Mouse (Mus musculus) cortical plate, adult 2 months (tissue): ENCODE data around the gene Mreg.

Experiments used
- CTCF ChIP-seq: fragments of 200-500 bp; IDR thresholded peaks from 2 replicates; pipeline ENCODE4 v1.5.1; 2011; ENCODE audit warnings: mild to moderate bottlenecking, control low read depth, low read length; ENCODE audit not compliant: insufficient read depth; ENCODE audit errors: extremely low read depth
- POLR2A ChIP-seq: fragments of 200-500 bp; IDR thresholded peaks from 2 replicates; pipeline ENCODE4 v1.6.1; 2011; ENCODE audit warnings: mild to moderate bottlenecking, low read length, control low read depth; ENCODE audit not compliant: insufficient read depth; ENCODE audit errors: extremely low read depth

GRCm38 (mm10) chr1:72242581-72243143 is 30.6 kb upstream of the Mreg start:
- TF ChIP-seq CTCF (no peak), POLR2A (no peak)
